Mouse (Mus musculus) megakaryocyte progenitor cell, adult 5-6 weeks (primary cell): ENCODE measurements at regions not wholly inside any gene's neighbourhood (a gene's known extent, or its start where the extent isn't known, plus 50 kb on each side); places are given as distances from the start of the nearest gene placed in this dataset.

Source experiments
- ATAC-seq: replicated peaks from 2 replicates; pipeline ENCODE4 v1.8.0; 2016; ENCODE audit warnings: mild to moderate bottlenecking, moderate TSS enrichment, inconsistent platforms; ENCODE audit not compliant: poor library complexity

DNA sequence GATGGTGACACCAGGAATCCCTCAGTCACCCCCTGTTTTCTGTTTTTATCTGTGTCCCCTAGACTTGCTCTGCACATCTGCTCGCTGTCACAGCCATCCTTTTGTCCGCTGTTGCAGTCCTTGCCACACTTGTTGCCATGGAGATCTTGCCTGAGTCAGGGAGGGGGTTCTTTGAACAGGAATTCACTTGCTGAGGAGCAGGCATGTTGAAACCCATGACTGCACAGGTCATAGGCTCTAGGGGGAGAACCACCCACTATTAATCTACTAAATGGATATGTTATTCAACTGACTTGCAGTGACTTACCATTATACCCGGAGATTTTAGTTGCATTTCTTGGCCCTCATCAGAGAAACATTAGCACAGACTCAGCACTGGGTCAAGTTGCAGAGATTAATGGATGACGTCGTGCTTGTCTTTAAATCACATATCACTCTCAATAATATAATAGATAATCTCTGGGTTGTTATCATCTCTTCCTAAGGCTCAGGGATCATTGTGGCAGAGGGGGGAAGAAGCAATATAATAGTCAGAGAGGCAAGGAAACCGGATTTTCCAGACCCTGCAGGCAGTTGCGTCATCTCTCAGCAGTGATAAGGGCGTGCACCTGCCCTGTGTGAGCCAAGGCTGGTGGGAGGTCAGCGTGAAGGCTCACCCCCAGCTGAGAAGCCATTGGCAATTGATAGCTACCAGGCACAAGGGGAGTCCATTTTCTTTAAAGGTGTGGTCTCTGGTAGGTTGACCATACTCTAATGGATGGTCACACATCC, 95.9 kb upstream of the Serp2 start:
- no peak for ATAC-seq

GRCm38 (mm10) chr14:76651096-76651495, 94.4 kb upstream of the Serp2 start:
- ATAC-seq, result no peak

- peak; percentile 71 for ATAC-seq
Observed at GRCm38 (mm10) chr14:76649927-76650326, 93.2 kb upstream of the Serp2 start.

- no peak for ATAC-seq
Observed at GRCm38 (mm10) chr14:76644716-76645115, 88.0 kb upstream of the Serp2 start.

GRCm38 (mm10) chr14:76641752-76642529, 85.3 kb upstream of the Serp2 start:
- ATAC-seq, result peak; percentile 73

DNA sequence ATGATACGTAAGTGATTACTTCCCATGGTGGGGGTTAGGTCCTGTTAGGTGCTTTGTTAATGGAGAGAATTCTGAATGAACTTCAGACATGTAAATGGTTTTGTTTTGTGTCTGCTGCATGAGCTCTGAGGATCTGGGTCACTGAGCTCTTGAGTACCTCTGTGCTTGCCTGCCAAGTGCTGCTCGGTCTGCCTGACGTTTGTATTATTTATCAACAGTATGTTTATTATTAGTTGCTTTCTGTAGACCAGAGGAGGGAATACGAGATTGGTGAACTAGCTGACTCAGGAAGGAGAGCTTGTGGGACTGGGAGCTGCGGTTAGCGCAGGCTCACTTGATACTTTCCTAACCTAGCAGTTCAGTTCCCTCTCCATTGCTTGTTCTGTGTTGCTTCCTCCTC, 76.5 kb upstream of the Serp2 start:
- ATAC-seq, result no peak

GRCm38 (mm10) chr14:76632763-76633162, 76.1 kb upstream of the Serp2 start:
- no peak for ATAC-seq

DNA sequence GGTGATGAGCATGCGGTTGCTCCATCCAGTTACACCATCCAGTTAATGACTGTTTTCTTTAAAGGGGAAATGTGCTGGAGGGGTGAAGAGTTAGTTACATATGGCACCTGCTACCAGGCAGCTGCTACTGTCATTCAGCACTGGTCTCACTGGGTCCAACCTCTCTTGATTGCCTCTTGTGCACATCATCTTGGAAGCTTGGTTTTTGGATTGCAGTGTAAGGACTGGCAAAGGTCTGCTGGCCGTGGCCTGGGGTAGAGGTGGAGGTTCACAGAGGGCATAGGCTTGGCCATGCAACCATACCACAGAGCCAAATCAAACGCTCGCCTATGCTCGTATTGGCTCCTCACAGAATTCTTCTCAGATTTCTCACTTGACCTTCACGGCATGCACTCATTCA, 75.1 kb upstream of the Serp2 start:
- no peak for ATAC-seq

- no peak for ATAC-seq
Observed at GRCm38 (mm10) chr14:76631181-76631580, 74.5 kb upstream of the Serp2 start.

- no peak for ATAC-seq
Observed at GRCm38 (mm10) chr14:76629913-76630478, 73.3 kb upstream of the Serp2 start.

GRCm38 (mm10) chr14:76628182-76628892, 71.6 kb upstream of the Serp2 start:
- ATAC-seq, result no peak

DNA sequence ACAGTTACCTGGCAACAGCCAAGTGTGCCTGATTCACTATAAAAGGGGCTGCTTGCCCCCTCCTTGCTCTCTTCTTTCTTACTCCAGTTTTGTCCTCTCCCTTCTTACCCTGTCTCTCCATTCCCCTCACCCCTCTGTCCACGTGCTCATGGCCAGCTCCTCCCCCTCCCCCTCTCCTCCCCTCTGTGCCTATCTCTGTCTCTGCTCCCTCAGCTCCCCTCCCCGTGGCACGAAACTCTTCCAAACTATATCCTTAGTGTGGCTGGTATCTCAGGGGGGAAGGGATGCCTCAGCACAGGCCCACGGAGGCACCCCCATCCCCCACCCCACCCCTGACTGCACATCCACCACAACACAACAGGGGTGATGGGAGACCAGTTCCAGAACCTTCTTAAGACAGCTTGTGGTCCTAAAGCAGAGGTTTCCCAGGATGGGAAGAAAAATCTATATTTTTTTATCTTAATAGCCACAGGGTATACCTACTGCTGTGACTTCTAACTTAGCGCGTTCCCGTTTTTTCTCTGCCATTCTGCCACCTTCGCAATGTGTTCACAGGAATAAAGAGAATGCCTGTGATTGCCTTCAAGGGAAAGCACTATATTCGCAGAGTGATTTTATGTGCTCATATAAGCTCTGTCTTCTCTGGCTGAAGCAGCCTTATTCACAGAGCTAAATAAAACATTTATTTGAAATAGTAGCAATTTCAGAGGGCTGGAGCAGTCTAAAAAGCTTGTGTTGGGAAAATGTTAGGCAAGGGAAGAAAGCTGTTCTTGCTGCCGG, 69.1 kb upstream of the Serp2 start:
- no peak for ATAC-seq

DNA sequence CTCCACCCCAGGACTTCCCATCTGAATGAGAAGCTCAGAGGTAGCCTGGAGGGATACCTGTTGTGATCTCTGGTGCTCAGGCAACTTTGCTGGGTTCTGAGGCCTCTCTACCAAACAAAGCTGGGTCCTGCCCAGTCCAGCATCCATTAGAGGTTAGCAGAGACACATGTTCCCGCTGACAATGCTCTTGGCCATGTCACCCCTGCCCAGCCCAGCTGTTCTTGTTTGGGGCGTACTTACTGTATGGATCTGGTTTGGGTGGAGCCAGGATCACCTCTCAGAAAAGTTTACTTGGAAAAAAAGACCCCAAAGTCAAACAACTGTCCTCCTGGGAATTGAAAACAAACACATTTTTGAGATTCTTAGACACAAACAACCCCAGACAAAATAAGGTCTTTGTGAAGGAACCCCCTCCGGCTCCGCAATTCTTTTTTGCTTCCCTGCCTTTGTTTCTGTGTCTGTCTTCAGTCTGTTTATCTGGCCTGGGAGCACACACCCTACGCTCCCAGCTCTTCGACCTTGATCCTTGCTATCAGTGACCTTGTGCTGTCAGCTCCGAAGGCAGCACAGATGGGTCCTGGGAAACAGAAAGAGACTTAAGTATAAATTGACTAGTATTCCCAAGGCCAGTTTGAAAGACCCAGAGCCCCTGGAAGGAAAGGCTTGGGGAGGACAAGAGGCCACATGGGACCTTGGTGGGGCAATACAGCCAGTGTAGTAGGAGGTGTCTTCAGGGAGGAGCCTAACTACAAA, 68.1 kb upstream of the Serp2 start:
- no peak for ATAC-seq

GRCm38 (mm10) chr14:76623371-76623988, 66.8 kb upstream of the Serp2 start:
- peak; percentile 59 for ATAC-seq

DNA sequence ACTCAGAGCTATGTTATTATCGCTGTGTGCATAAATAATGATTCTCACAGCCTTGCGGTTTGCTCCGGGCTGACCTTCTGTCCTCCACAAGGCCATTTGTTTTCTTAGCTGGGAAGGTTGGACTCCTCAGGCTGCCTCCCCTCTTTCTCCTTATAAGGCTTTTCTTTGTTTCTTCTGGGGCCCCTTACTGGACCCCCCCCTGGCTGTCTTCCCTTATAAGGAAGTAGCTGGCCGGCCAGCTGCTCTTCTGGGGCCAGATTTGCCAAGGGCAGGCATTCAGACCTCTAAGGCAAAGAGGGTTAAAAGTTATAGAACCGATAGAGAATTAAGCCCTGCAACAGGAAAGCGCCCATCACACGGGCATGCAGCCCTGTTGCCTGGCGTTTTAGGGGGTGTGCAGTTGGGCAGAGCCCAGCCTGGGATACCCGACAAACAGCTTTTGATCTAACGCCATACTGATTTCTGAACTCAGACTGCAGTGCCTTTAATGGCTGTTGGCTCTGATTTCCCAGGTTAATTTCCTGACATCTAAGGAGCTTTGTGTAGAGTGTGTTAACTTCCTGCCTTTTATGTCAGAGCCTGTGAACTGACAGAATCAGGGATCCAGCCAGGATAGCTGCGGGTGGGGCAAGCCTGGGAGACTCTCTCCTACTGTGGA, 66.1 kb upstream of the Serp2 start:
- ATAC-seq, result peak; percentile 36; the same call in 1 of the 2 replicates

- ATAC-seq, result no peak
Observed at GRCm38 (mm10) chr14:76619038-76619409, 62.3 kb upstream of the Serp2 start.

GRCm38 (mm10) chr14:76618331-76619037, 61.8 kb upstream of the Serp2 start:
- ATAC-seq, result no peak

- ATAC-seq, result 0 out of 2 replicates have a peak, but pooled peaks have one; percentile 16
Observed at GRCm38 (mm10) chr14:76617889-76618288, 61.2 kb upstream of the Serp2 start.
